Mouse (Mus musculus): ENCODE results near the gene Ampd2.

Ampd2 gene

GRCm38 (mm10) chr3:108094976-108095760 lies 8.7 kb upstream of the Ampd2 start:
- in situ Hi-C loops (cut with MboI), result no loop called here

GRCm38 (mm10) chr3:108094146-108094545 lies 7.7 kb upstream of the Ampd2 start:
- in situ Hi-C loops (cut with MboI), result no loop called here

- in situ Hi-C loops (cut with MboI), result no loop called here
Measured at GRCm38 (mm10) chr3:108093306-108093705, 6.9 kb upstream of the Ampd2 start.

- in situ Hi-C loops (cut with MboI), result no loop called here
Measured at GRCm38 (mm10) chr3:108092536-108093115, 6.2 kb upstream of the Ampd2 start, which contains the start of gene Gnat2. Gene Gnat2, plus strand, starts transcription at chr3:108092789.

- in situ Hi-C loops (cut with MboI), result no loop called here
Measured at GRCm38 (mm10) chr3:108092030-108092429, 5.6 kb upstream of the Ampd2 start.

GRCm38 (mm10) chr3:108090561-108090960 lies 4.1 kb upstream of the Ampd2 start:
- in situ Hi-C loops (cut with MboI), result no loop called here

- in situ Hi-C loops (cut with MboI), result no loop called here
Measured at GRCm38 (mm10) chr3:108089916-108090315, 3.5 kb upstream of the Ampd2 start.

GRCm38 (mm10) chr3:108088842-108089380 lies 2.5 kb upstream of the Ampd2 start:
- in situ Hi-C loops (cut with MboI), result no loop called here

- in situ Hi-C loops (cut with MboI), result no loop called here
Measured at GRCm38 (mm10) chr3:108087329-108087728, 878 bp upstream of the Ampd2 start.

GRCm38 (mm10) chr3:108085721-108086469 lies 556 bp downstream of the Ampd2 start:
- in situ Hi-C loops (cut with MboI), result no loop called here

- in situ Hi-C loops (cut with MboI), result no loop called here
Measured at GRCm38 (mm10) chr3:108085281-108085720, 1.1 kb downstream of the Ampd2 start.

GRCm38 (mm10) chr3:108084767-108085270 lies 1.6 kb downstream of the Ampd2 start:
- in situ Hi-C loops (cut with MboI), result no loop called here

GRCm38 (mm10) chr3:108083904-108084407 lies 2.5 kb downstream of the Ampd2 start:
- in situ Hi-C loops (cut with MboI), result no loop called here

- in situ Hi-C loops (cut with MboI), result no loop called here
Measured at GRCm38 (mm10) chr3:108083161-108083560, 3.3 kb downstream of the Ampd2 start.

GRCm38 (mm10) chr3:108082251-108082875 lies 4.1 kb downstream of the Ampd2 start:
- in situ Hi-C loops (cut with MboI), result no loop called here

GRCm38 (mm10) chr3:108081681-108082080 lies 4.8 kb downstream of the Ampd2 start:
- in situ Hi-C loops (cut with MboI), result no loop called here

- in situ Hi-C loops (cut with MboI), result loop anchor here (10.0 kb wide), 1 partner anchor 68 kb away; the partner anchor contains the start of gene Gnai3
Measured at GRCm38 (mm10) chr3:108076836-108077235, 9.6 kb downstream of the Ampd2 start.

- in situ Hi-C loops (cut with MboI), result loop anchor here (10.0 kb wide), 1 partner anchor 72 kb away; the partner anchor contains the start of gene Gnai3
Measured at GRCm38 (mm10) chr3:108072983-108073569, 13.4 kb downstream of the Ampd2 start.

GRCm38 (mm10) chr3:108070295-108071293 lies 15.9 kb downstream of the Ampd2 start:
- in situ Hi-C loops (cut with MboI), result loop anchor here (10.0 kb wide), 1 partner anchor 74 kb away; the partner anchor contains the start of gene Gnai3

All from mature B cell (primary cell).